Mouse (Mus musculus) liver, embryonic 14 days (tissue): ENCODE data around the gene Vmn2r43. TPM values are rescaled to one million over a fixed set of nuclear protein-coding genes. Genes with fewer than 3 reads are reported as not detected.

Experiments used
- polyA plus RNA-seq: library from polyadenylated mRNA; depleted of rRNA; stranded (reverse); fragments of >200 nt; gene quantifications from 2 replicates; pipeline ENCODE4 v1.2.3, GENCODE M21; 2012; rRNA removed

The Vmn2r43 gene
- not detected in 2 replicates for polyA plus RNA-seq

DNA sequence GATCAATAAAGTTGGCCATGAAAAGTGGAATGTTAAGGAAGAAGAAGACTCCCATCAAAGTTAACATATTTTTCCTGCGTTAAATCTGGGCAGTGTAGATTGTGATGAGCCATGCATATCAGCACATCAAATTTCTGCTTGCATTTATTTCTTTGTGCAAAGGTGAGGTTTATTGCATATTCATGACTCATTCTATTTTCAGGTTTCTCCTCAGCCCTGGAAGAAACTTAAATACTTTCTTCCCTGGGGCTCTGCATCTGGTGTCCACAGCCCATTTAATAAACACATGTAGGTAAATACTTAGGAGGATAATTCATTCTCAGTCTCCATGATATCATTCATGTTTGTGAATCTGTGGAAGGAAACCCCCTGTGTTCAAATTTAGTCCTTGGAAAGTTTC, at the start of gene Vmn2r43:
TSS of gene Vmn2r43 (minus strand) at position 101 of the 400 bp plus-strand sequence.

DNA sequence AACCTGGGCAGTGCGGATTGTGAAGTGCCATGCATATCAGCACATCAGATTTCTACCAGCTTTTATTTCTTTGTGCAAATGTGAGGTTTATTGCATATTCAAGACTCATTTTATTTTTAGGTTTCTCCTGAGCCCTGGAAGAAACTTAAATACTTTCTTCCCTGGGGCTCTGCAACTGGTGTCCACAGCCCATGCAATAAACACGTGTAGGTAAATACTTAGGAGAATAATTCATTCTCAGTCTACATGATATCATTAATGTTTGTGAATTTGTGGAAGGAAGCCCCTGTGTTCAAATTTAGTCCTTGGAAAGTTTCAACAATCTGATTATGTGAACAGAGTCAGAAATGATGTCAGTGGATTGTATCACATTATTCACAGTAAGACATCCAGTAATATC, 60.2 kb downstream of the Vmn2r43 start, which contains the start of gene Vmn2r42:
TSS of gene Vmn2r42 (minus strand) at position 101 of the 400 bp plus-strand sequence.

Other genes starting within 250 kb of the Vmn2r43 start
- not detected in 2 replicates for gene Vmn2r41, start 98.9 kb downstream of the Vmn2r43 start, polyA plus RNA-seq
- not detected in 2 replicates for gene Vmn2r42, start 60.3 kb downstream of the Vmn2r43 start, polyA plus RNA-seq
- not detected in 2 replicates for gene Vmn2r44, start 122.7 kb upstream of the Vmn2r43 start, polyA plus RNA-seq
- not detected in 2 replicates for gene Vmn2r45, start 228.5 kb upstream of the Vmn2r43 start, polyA plus RNA-seq